ENCODE assay signal across 9 mouse cellular contexts in genomic region chr1:134195979-134196378, GRCm38 (mm10). TPM values are rescaled to one million over a fixed set of nuclear protein-coding genes. Genes with fewer than 3 reads are reported as not detected.
A peak's percentile ranks its signal among the peaks of the same experiment; 100 is the strongest.
DNase-seq lines count a peak whose midpoint lies in the region; ATAC-seq lines count a peak whose summit lies in the region.
"Had no signal": no experiment of that assay in that cellular context is flagged by ENCODE, and none has a peak within 500 bp of the region (broad histone marks: within the 10 kb centered on the region; RNA-seq: fewer than 3 reads in every experiment).

No protein-coding gene starts in this region.

- H3K4me3 ChIP-seq in midbrain, embryonic 14.5 days (replicated peaks; ENCODE audit: low read depth, low read length), result no peak overlapping the region
- H3K4me3 ChIP-seq in midbrain, embryonic 13.5 days (replicated peaks), result no peak overlapping the region
- no peak overlapping the region for H3K4me3 ChIP-seq in heart, embryonic 16.5 days (ENCODE audit: low read length)

- no peak overlapping the region for H3K4me2 ChIP-seq in midbrain, embryonic 14.5 days (ENCODE audit: low read length)
- H3K4me2 ChIP-seq in midbrain, embryonic 13.5 days (replicated peaks), result no peak overlapping the region
- peak overlapping the region; percentile 31; the same call in 1 of the 2 replicates for H3K4me2 ChIP-seq in heart, embryonic 16.5 days (ENCODE audit: low read depth, low read length)

- 56% methylated on average over 4 of the region's 4 CpGs for WGBS in midbrain, embryonic 14.5 days
- 49% methylated on average over 4 of the region's 4 CpGs for WGBS in midbrain, embryonic 13.5 days
- 25% methylated on average over 4 of the region's 4 CpGs for WGBS in heart, embryonic 16.5 days

- H3K36me3 ChIP-seq in midbrain, embryonic 14.5 days (ENCODE audit: control insufficient read depth, insufficient read depth, low read length), result no peaks in the 10 kb centered on the region
- H3K36me3 ChIP-seq in midbrain, embryonic 13.5 days, result no peaks in the 10 kb centered on the region
- H3K36me3 ChIP-seq in heart, embryonic 16.5 days (ENCODE audit: control insufficient read depth, insufficient read depth), result no peaks in the 10 kb centered on the region

- H3K4me1 ChIP-seq in midbrain, embryonic 14.5 days (ENCODE audit: control insufficient read depth, insufficient read depth, low read length), result no peaks in the 10 kb centered on the region
- H3K4me1 ChIP-seq in midbrain, embryonic 13.5 days (replicated peaks), result peaks cover 8% of the 10 kb centered on the region; the same call in 1 of the 2 replicates
- peaks cover 27% of the 10 kb centered on the region for H3K4me1 ChIP-seq in heart, embryonic 16.5 days (ENCODE audit: control insufficient read depth, insufficient read depth, low read length)

- no peaks in the 10 kb centered on the region for H3K9me3 ChIP-seq in midbrain, embryonic 14.5 days (ENCODE audit: control insufficient read depth, low read length)
- H3K9me3 ChIP-seq in midbrain, embryonic 13.5 days, result no peaks in the 10 kb centered on the region
- no peaks in the 10 kb centered on the region for H3K9me3 ChIP-seq in heart, embryonic 16.5 days (replicated peaks; ENCODE audit: control insufficient read depth, low read length)

- no peak overlapping the region for H3K9ac ChIP-seq in midbrain, embryonic 14.5 days (replicated peaks; ENCODE audit: low read length)
- H3K9ac ChIP-seq in midbrain, embryonic 13.5 days (replicated peaks), result no peak overlapping the region
- H3K9ac ChIP-seq in heart, embryonic 16.5 days (ENCODE audit: low read length), result no peak overlapping the region; the same call in 1 of the 2 replicates

- no peaks in the 10 kb centered on the region for H3K27me3 ChIP-seq in midbrain, embryonic 14.5 days (ENCODE audit: control insufficient read depth, insufficient read depth, low read length)
- H3K27me3 ChIP-seq in midbrain, embryonic 13.5 days, result no peaks in the 10 kb centered on the region
- no peaks in the 10 kb centered on the region for H3K27me3 ChIP-seq in heart, embryonic 16.5 days (ENCODE audit: control insufficient read depth, insufficient read depth, low read length)

- peak; percentile 51 for DNase-seq in adrenal gland, postnatal 10 days
- DNase-seq in adrenal gland, postnatal 4 days (ENCODE audit: low spot score in 2 of 2), result no peak
- DNase-seq in midbrain, embryonic 14.5 days, result peak; percentile 31
- peak; percentile 21 for DNase-seq in mesoderm, embryonic 11.5 days (ENCODE audit: low read depth, low spot score)
- no peak for DNase-seq in right cerebral cortex, adult 2 months (ENCODE audit: low spot score in 2 of 2)
- DNase-seq in thymus, postnatal 25 days, result no peak

- no peak overlapping the region for H3K27ac ChIP-seq in midbrain, embryonic 14.5 days (replicated peaks; ENCODE audit: low read depth, low read length)
- no peak overlapping the region for H3K27ac ChIP-seq in midbrain, embryonic 13.5 days
- H3K27ac ChIP-seq in heart, embryonic 16.5 days (ENCODE audit: low read length), result peak overlapping the region; percentile 71

- no peak for ATAC-seq in midbrain, embryonic 14.5 days (ENCODE audit: low FRiP score, low TSS enrichment)
- ATAC-seq in midbrain, embryonic 13.5 days, result no peak
- peak; percentile 37 for ATAC-seq in heart, embryonic 16.5 days (replicated peaks; ENCODE audit: extremely low read depth, insufficient read depth, low FRiP score)

RNA-seq across cellular contexts. Expression of gene Mybph, which starts 2.7 kb away (rescaled TPM):
- 1 to 10 TPM; 4.2 to 5.0 TPM for total RNA-seq in adrenal gland, postnatal 10 days (2021)
- total RNA-seq in adrenal gland, postnatal 4 days (2021), result under 1 TPM; 0.34 to 0.84 TPM
- polyA plus RNA-seq in midbrain, embryonic 14.5 days (2014; fragmentation: Nextera tagmentation; extraction: Ambion mirVana), result 0.12 TPM in 1 of 2 replicates, not detected in the other
- 0.09 and 0.19 TPM in 2 replicates for polyA plus RNA-seq in midbrain, embryonic 13.5 days (2015; fragmentation: Nextera tagmentation; extraction: Ambion mirVana)
- 0.64 and 0.96 TPM in 2 replicates for polyA plus RNA-seq in heart, embryonic 16.5 days (2015; fragmentation: Nextera tagmentation; extraction: Ambion mirVana)
- total RNA-seq: left cerebral cortex, postnatal 10 days had no signal

RNA-seq across cellular contexts. Expression of gene Chil1, which starts 14.0 kb away (rescaled TPM):
- total RNA-seq in adrenal gland, postnatal 10 days (2021), result 1 to 10 TPM; 1.4 to 2.4 TPM
- total RNA-seq in adrenal gland, postnatal 4 days (2021), result 1 to 10 TPM in 1 of 2 experiments, under 1 TPM in 1; 0.81 to 3.4 TPM
- polyA plus RNA-seq in midbrain, embryonic 14.5 days (2014; fragmentation: Nextera tagmentation; extraction: Ambion mirVana), result 3.6 and 3.7 TPM in 2 replicates
- polyA plus RNA-seq in midbrain, embryonic 13.5 days (2015; fragmentation: Nextera tagmentation; extraction: Ambion mirVana), result 2.6 and 3.2 TPM in 2 replicates
- 1.1 and 1.2 TPM in 2 replicates for polyA plus RNA-seq in heart, embryonic 16.5 days (2015; fragmentation: Nextera tagmentation; extraction: Ambion mirVana)

RNA-seq across cellular contexts. Expression of gene Adora1, which starts 39.3 kb away (rescaled TPM):
- total RNA-seq in adrenal gland, postnatal 10 days (2021), result 10 to 100 TPM; 70.4 to 83.0 TPM
- 100 to 1,000 TPM in 1 of 2 experiments, 10 to 100 TPM in 1; 88.6 to 106 TPM for total RNA-seq in adrenal gland, postnatal 4 days (2021)
- polyA plus RNA-seq in midbrain, embryonic 14.5 days (2014; fragmentation: Nextera tagmentation; extraction: Ambion mirVana), result 7.3 and 10.6 TPM in 2 replicates
- 4.6 TPM in 2 replicates for polyA plus RNA-seq in midbrain, embryonic 13.5 days (2015; fragmentation: Nextera tagmentation; extraction: Ambion mirVana)
- polyA plus RNA-seq in heart, embryonic 16.5 days (2015; fragmentation: Nextera tagmentation; extraction: Ambion mirVana), result 26.7 and 30.0 TPM in 2 replicates

Comparison
In these comparisons a context has a peak if more than half of its experiments do, and no peak if none do; other contexts are left out.
1. DNase-seq: peak in adrenal gland, postnatal 10 days (single experiment), midbrain, embryonic 14.5 days (single experiment) and mesoderm, embryonic 11.5 days (single experiment); none in adrenal gland, postnatal 4 days (0 of 2), right cerebral cortex, adult 2 months (0 of 2) and thymus, postnatal 25 days (single experiment).